Mouse (Mus musculus) erythroblast, embryonic 14.5 days (primary cell): ENCODE measurements around the gene Ppcdc.

Source experiments
- GATA1 ChIP-seq: IDR thresholded peaks from 2 replicates; pipeline ENCODE4 v1.6.1; 2012; ENCODE audit warnings: low read length, inconsistent platforms, mixed read lengths
- TAL1 ChIP-seq: IDR thresholded peaks from 3 replicates; pipeline ENCODE4 v1.6.1; 2012; ENCODE audit warnings: low read length, inconsistent platforms, mixed read lengths

- TF ChIP-seq GATA1 (no peak), TAL1 (no peak)
These were observed 41.2 kb downstream of the Ppcdc start for GRCm38 (mm10) chr9:57398773-57399172.
